Mouse (Mus musculus) intestine, postnatal 0 days (tissue): ENCODE results near the gene Slc38a1. TPM values are rescaled to one million over a fixed set of nuclear protein-coding genes. Genes with fewer than 3 reads are reported as not detected.

Experiments
- ATAC-seq: fragments of 200-750 bp; cut with Nextera tagmentation; 2 replicates; pipeline ENCODE4 v1.8.0; 2017; ENCODE audit warnings: mild to moderate bottlenecking, moderate TSS enrichment, moderate library complexity
- H3K27ac ChIP-seq: fragments of 300-500 bp; sonication (generic); 2 replicates; pipeline ENCODE4 v1.5.1; 2014; ENCODE audit warnings: mild to moderate bottlenecking, low read depth, low read length, moderate library complexity
- H3K27me3 ChIP-seq: fragments of 300-500 bp; sonication (generic); replicated peaks from 2 replicates; pipeline ENCODE4 v1.6.1; 2014; ENCODE audit warnings: low read length, mixed read lengths; ENCODE audit not compliant: control insufficient read depth, insufficient read depth
- H3K36me3 ChIP-seq: fragments of 300-500 bp; sonication (generic); 2 replicates; pipeline ENCODE4 v1.6.1; 2014; ENCODE audit warnings: mild to moderate bottlenecking, moderate library complexity; ENCODE audit not compliant: control insufficient read depth, insufficient read depth
- H3K4me1 ChIP-seq: fragments of 300-500 bp; sonication (generic); replicated peaks from 2 replicates; pipeline ENCODE4 v1.6.1; 2014; ENCODE audit warnings: antibody characterized with exemption, low read length, mixed read lengths; ENCODE audit not compliant: control insufficient read depth, insufficient read depth
- H3K4me2 ChIP-seq: fragments of 300-500 bp; sonication (generic); replicated peaks from 2 replicates; pipeline ENCODE4 v1.6.1; 2014; ENCODE audit warnings: low read depth, mild to moderate bottlenecking, moderate library complexity
- H3K4me3 ChIP-seq: fragments of 300-500 bp; sonication (generic); 2 replicates; pipeline ENCODE4 v1.5.1; 2014; ENCODE audit warnings: low read depth, low read length
- H3K9ac ChIP-seq: fragments of 300-500 bp; sonication (generic); 2 replicates; pipeline ENCODE4 v1.6.1; 2014; ENCODE audit warnings: mild to moderate bottlenecking, low read depth, low read length
- H3K9me3 ChIP-seq: fragments of 300-500 bp; sonication (generic); 2 replicates; pipeline ENCODE4 v1.6.1; 2016; ENCODE audit warnings: mixed run types; ENCODE audit not compliant: control insufficient read depth
- CTCF ChIP-seq: sonication (generic); IDR thresholded peaks from 2 replicates; pipeline ENCODE4 v1.5.1; 2016; ENCODE audit warnings: low read depth, mild to moderate bottlenecking, control low read depth, antibody characterized with exemption, moderate library complexity
- WGBS: fragments of 180-500 bp; shearing (Covaris S2); extraction: QIAGEN DNeasy Blood & Tissue Kit; methylation state at CpG from one replicate; pipeline ENCODE4 v1.1.7; 2014; 5-methylcytosine and 5-hydroxymethylcytosine counted together
- polyA plus RNA-seq: library from polyadenylated mRNA; unstranded; fragments of >200 nt; fragmentation: Nextera tagmentation; extraction: Ambion mirVana; gene quantifications from 2 replicates; pipeline ENCODE4 v1.2.1, GENCODE M21; 2015

Gene Slc38a1
- polyA plus RNA-seq, 1 experiment from 2014 or later: 79.8 TPM

GRCm38 (mm10) chr15:96678871-96679773, 36.4 kb upstream of the Slc38a1 start:
- Histone ChIP-seq H3K27ac (no peak overlapping the region), H3K27me3 (no peaks in the 10 kb centered on the region), H3K9ac (no peak overlapping the region), H3K4me3 (no peak overlapping the region), H3K36me3 (no peaks in the 10 kb centered on the region), H3K9me3 (no peaks in the 10 kb centered on the region), H3K4me1 (no peaks in the 10 kb centered on the region), H3K4me2 (peak overlapping the region; percentile 47)
- TF ChIP-seq CTCF: no peak
- 29% methylated on average over 19 of the region's 19 CpGs for WGBS
- ATAC-seq: peak; percentile 55

- WGBS: 17% methylated on average over 10 of the region's 10 CpGs
- no peak for TF ChIP-seq CTCF
- Histone ChIP-seq H3K27ac (no peak overlapping the region), H3K36me3 (no peaks in the 10 kb centered on the region), H3K4me1 (no peaks in the 10 kb centered on the region), H3K27me3 (no peaks in the 10 kb centered on the region), H3K9me3 (no peaks in the 10 kb centered on the region), H3K4me3 (no peak overlapping the region), H3K4me2 (peak overlapping the region; percentile 2; the same call in 1 of the 2 replicates), H3K9ac (no peak overlapping the region)
- no peak for ATAC-seq
Measured at GRCm38 (mm10) chr15:96676518-96676917, 33.8 kb upstream of the Slc38a1 start.

DNA sequence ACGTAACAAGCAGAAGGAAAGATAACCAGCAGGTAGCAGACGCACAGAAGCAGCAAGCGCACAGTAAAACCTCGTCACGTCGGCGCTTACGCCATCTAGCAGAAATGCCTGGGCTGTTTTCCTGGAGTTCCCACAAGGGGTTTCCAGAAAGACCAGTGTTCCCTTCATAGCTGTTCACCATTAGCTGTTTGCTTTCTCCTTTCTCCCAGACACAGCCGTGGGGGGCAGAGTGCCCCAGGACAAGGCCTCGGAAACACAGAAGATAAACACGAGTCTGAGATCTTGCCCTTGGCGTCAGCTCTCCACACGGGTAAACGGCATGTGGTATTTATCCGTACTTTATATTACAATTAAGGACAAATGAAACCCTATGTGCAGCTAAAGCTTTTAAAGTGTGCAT, 33.0 kb upstream of the Slc38a1 start:
- H3K36me3 ChIP-seq: no peaks in the 10 kb centered on the region
- TF ChIP-seq CTCF: no peak
- H3K4me3 ChIP-seq: no peak overlapping the region
- H3K4me1 ChIP-seq: no peaks in the 10 kb centered on the region
- 66% methylated on average over 15 of the region's 15 CpGs for WGBS
- no peaks in the 10 kb centered on the region for H3K9me3 ChIP-seq
- no peak overlapping the region for H3K4me2 ChIP-seq
- ATAC-seq: no peak
- H3K27me3 ChIP-seq: no peaks in the 10 kb centered on the region
- H3K27ac ChIP-seq: no peak overlapping the region
- no peak overlapping the region for H3K9ac ChIP-seq

DNA sequence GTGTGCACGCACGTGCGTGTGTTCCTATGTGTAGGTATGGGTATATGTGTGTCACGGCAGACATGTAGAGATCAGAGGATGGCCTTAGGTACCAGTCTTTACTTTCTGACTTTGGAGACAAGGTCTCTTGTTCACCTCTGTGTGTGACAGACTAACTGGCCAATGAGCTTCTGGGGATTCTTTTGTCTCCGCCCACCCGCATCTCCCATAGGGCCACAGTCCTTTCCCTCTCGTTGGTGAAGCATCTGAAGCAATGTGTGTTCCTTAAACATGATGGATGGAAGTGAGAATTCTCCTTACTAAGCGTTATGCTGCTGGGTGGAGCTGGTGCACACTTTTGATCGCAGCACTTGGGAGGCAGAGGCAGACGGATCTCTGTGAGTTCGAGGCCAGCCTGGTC, 32.3 kb upstream of the Slc38a1 start:
- ATAC-seq: no peak
- Histone ChIP-seq H3K9ac (no peak overlapping the region), H3K9me3 (no peaks in the 10 kb centered on the region), H3K27me3 (no peaks in the 10 kb centered on the region), H3K4me3 (no peak overlapping the region), H3K36me3 (no peaks in the 10 kb centered on the region), H3K4me2 (no peak overlapping the region), H3K4me1 (no peaks in the 10 kb centered on the region), H3K27ac (no peak overlapping the region)
- TF ChIP-seq CTCF: no peak
- WGBS: 84% methylated on average over 11 of the region's 11 CpGs

DNA sequence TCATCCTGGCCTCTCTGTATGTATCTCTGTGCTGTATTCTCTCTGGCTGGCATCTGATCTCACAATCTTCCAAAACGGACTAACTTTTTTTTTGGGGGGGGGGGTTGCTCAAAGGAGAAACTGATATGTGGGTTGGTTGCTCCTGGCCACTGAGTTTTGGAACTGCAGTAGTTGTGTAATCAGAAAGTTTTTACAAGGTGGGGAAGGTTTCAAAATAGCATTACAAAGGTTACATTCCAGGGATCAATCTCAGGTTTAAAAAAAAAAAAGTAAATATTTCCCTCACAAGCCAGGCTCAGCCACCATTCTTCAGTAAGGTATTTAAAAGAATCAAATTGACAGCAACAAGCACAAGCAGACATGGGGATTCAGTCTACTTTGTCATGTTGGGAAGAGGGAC, 31.4 kb upstream of the Slc38a1 start:
- H3K9me3 ChIP-seq: no peaks in the 10 kb centered on the region
- H3K36me3 ChIP-seq: no peaks in the 10 kb centered on the region
- no peaks in the 10 kb centered on the region for H3K4me1 ChIP-seq
- no peak overlapping the region for H3K9ac ChIP-seq
- WGBS: 26% methylated on average over 1 of the region's 1 CpGs
- H3K27ac ChIP-seq: no peak overlapping the region
- H3K4me2 ChIP-seq: no peak overlapping the region
- no peak for ATAC-seq
- TF ChIP-seq CTCF: no peak
- no peak overlapping the region for H3K4me3 ChIP-seq
- H3K27me3 ChIP-seq: no peaks in the 10 kb centered on the region

DNA sequence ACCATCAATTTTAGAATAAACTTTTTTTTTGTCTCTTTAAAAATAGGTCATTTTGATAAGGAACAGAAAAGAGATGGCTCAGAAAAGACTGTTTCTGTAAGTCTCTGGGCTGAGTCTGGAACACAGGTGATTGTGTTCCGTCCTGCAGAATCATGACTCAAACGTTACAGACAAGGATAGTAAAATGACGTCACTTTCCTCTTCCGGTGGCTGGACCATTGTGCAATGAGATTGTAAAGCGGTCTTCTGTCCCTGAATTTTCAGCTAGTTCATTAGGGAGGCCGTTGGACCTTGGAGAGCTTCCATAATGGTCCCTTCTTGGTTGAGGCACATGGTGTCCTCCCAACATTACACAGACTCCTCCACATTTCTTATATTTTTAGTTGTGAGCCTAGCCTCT, 27.0 kb upstream of the Slc38a1 start:
- no peaks in the 10 kb centered on the region for H3K27me3 ChIP-seq
- no peak overlapping the region for H3K4me2 ChIP-seq
- H3K4me3 ChIP-seq: no peak overlapping the region
- H3K4me1 ChIP-seq: no peaks in the 10 kb centered on the region
- no peaks in the 10 kb centered on the region for H3K36me3 ChIP-seq
- no peak overlapping the region for H3K9ac ChIP-seq
- no peak overlapping the region for H3K27ac ChIP-seq
- WGBS: 51% methylated on average over 6 of the region's 6 CpGs
- ATAC-seq: no peak
- no peaks in the 10 kb centered on the region for H3K9me3 ChIP-seq
- no peak for TF ChIP-seq CTCF
